In the genomic region with DNA sequence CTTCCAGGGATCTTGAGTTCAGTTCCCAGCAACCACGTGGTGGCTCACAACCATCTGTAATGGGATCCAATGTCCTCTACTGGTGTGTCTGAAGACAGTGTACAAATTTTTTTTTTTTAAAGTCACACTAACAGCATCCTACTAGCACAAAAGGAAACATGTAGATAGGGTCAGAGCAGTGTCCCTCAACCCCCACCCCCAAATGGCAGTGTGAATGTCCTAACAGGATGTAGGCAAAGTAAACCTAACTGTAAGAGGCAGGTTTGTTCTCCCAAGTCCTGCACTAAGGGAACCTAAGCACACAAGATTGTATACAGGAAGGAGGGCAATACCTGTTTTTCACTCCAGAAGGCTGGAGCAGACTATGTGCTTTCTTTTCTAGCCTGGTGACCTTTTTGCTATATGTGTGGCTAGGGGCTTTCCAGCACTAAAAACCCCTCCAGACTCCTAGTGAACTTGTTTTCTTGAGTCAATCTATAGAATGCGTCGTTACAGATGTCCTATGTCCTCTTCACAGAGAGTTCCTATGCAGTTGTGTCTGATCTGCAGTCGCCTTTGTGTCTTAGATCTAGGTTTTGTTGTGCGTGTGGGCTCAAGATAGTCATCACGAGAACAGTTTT, we compare ENCODE assay signal across 23 mouse cellular contexts. TPM values are rescaled to one million over a fixed set of nuclear protein-coding genes. Genes with fewer than 3 reads are reported as not detected.
"Had no signal": no experiment of that assay in that cellular context is flagged by ENCODE, and none has a peak within 500 bp of the region (broad histone marks: within the 10 kb centered on the region; RNA-seq: fewer than 3 reads in every experiment).

No protein-coding gene starts in this region.

- H3K4me3 ChIP-seq: intestine, embryonic 15.5 days; layer of hippocampus, adult 2 months; midbrain, embryonic 13.5 days; stomach, embryonic 15.5 days had no signal

- DNase-seq: kidney, adult 11 months; kidney, adult 8-10 months; kidney, postnatal 10 days; kidney, postnatal 36 days; layer of hippocampus, adult 9-11 months; liver, postnatal 0 days; lung, embryonic 14.5 days; thymus, postnatal 36 days had no signal

- H3K4me1 ChIP-seq: midbrain, embryonic 13.5 days; stomach, embryonic 15.5 days had no signal

- H3K27ac ChIP-seq: intestine, embryonic 15.5 days; layer of hippocampus, adult 2 months; liver, embryonic 14.5 days; macrophage; midbrain, embryonic 13.5 days; stomach, embryonic 15.5 days had no signal

- H3K27me3 ChIP-seq: intestine, embryonic 15.5 days; midbrain, embryonic 13.5 days; stomach, embryonic 15.5 days had no signal

- H3K36me3 ChIP-seq: intestine, embryonic 15.5 days had no signal

RNA-seq across cellular contexts. Expression of a gene that starts 51.5 kb away (rescaled TPM):
- total RNA-seq: left cerebral cortex, postnatal 10 days; liver, adult 2 months; megakaryocyte, adult 5-6 weeks; monocyte, adult 5-6 weeks had no signal
- polyA plus RNA-seq: intestine, embryonic 15.5 days; limb, embryonic 11.5 days; liver, adult 2 months; liver, embryonic 14.5 days; liver, postnatal 0 days; macrophage; midbrain, embryonic 13.5 days; midbrain, embryonic 16.5 days; neural tube, embryonic 11.5 days; small intestine, adult 2 months; spleen, adult 2 months; stomach, embryonic 15.5 days had no signal
